ENCODE assay signal across 8 mouse cellular contexts in genomic region chr7:48928364-48928763, GRCm38 (mm10). TPM values are rescaled to one million over a fixed set of nuclear protein-coding genes. Genes with fewer than 3 reads are reported as not detected.
DNase-seq lines count a peak whose midpoint lies in the region; ATAC-seq lines count a peak whose summit lies in the region.

No protein-coding gene starts in this region.

- no peak overlapping the region for H3K9ac ChIP-seq in embryonic facial prominence, embryonic 11.5 days (replicated peaks; ENCODE audit: low read length)
- no peak overlapping the region for H3K9ac ChIP-seq in hindbrain, embryonic 14.5 days
- H3K9ac ChIP-seq in midbrain, embryonic 16.5 days (ENCODE audit: low read depth, low read length), result no peak overlapping the region

- no peaks in the 10 kb centered on the region for H3K9me3 ChIP-seq in embryonic facial prominence, embryonic 11.5 days (replicated peaks; ENCODE audit: control insufficient read depth, low read length)
- no peaks in the 10 kb centered on the region for H3K9me3 ChIP-seq in hindbrain, embryonic 14.5 days (ENCODE audit: control insufficient read depth, low read length)
- H3K9me3 ChIP-seq in midbrain, embryonic 16.5 days (replicated peaks; ENCODE audit: control insufficient read depth, low read length, poor library complexity, severe bottlenecking), result no peaks in the 10 kb centered on the region

- H3K36me3 ChIP-seq in embryonic facial prominence, embryonic 11.5 days (replicated peaks; ENCODE audit: control insufficient read depth, insufficient read depth, low read depth, low read length), result no peaks in the 10 kb centered on the region
- no peaks in the 10 kb centered on the region for H3K36me3 ChIP-seq in hindbrain, embryonic 14.5 days (replicated peaks; ENCODE audit: control insufficient read depth, insufficient read depth)
- no peaks in the 10 kb centered on the region for H3K36me3 ChIP-seq in midbrain, embryonic 16.5 days (ENCODE audit: control insufficient read depth, insufficient read depth, low read length)

- intact Hi-C loops in gastrocnemius, postnatal 14 days (cut with DNase I; ENCODE audit: low total_unique reads), result loop anchor here (10.0 kb wide), 1 partner anchor 186 kb away; no protein-coding TSS in a partner anchor
- intact Hi-C loops in left cerebral cortex, postnatal 14 days (cut with DNase I), result loop anchor here (1.0 kb wide), 1 partner anchor 193 kb away; no protein-coding TSS in a partner anchor

- H3K4me3 ChIP-seq in embryonic facial prominence, embryonic 11.5 days (ENCODE audit: low read depth, low read length), result no peak overlapping the region
- no peak overlapping the region for H3K4me3 ChIP-seq in hindbrain, embryonic 14.5 days (replicated peaks; ENCODE audit: low read length)
- H3K4me3 ChIP-seq in midbrain, embryonic 16.5 days (ENCODE audit: low read depth, low read length), result no peak overlapping the region

- DNase-seq in gastrocnemius, postnatal 14 days, result peak; percentile 46
- DNase-seq in gastrocnemius, adult 18-20 months (ENCODE audit: low spot score), result no peak
- peak; percentile 80 for DNase-seq in adrenal gland, postnatal 25 days
- peak; percentile 61 for DNase-seq in embryonic facial prominence, embryonic 11.5 days (ENCODE audit: low spot score)
- peak; percentile 54 for DNase-seq in hindbrain, embryonic 14.5 days (ENCODE audit: low spot score)
- peak; percentile 58 to 67 for DNase-seq in left cerebral cortex, postnatal 14 days (ENCODE audit: low spot score in 2 of 2)
- DNase-seq in spleen, postnatal 4 days (ENCODE audit: low spot score in 2 of 2), result peak; percentile 57 to 84

- no peak overlapping the region for H3K27ac ChIP-seq in embryonic facial prominence, embryonic 11.5 days (replicated peaks; ENCODE audit: low read depth, low read length)
- H3K27ac ChIP-seq in hindbrain, embryonic 14.5 days, result no peak overlapping the region
- no peak overlapping the region for H3K27ac ChIP-seq in midbrain, embryonic 16.5 days (ENCODE audit: low read length)

- ATAC-seq in embryonic facial prominence, embryonic 11.5 days (replicated peaks; ENCODE audit: insufficient number of reproducible peaks, low FRiP score, low TSS enrichment, low read depth), result no peak; the same call in 1 of the 2 replicates
- 0 out of 2 replicates have a peak, but pooled peaks have one; percentile 25 for ATAC-seq in hindbrain, embryonic 14.5 days (ENCODE audit: low FRiP score)
- ATAC-seq in midbrain, embryonic 16.5 days, result 0 out of 2 replicates have a peak, but pooled peaks have one; percentile 36

- no peaks in the 10 kb centered on the region for H3K27me3 ChIP-seq in embryonic facial prominence, embryonic 11.5 days (ENCODE audit: control insufficient read depth, insufficient read depth, low read length)
- no peaks in the 10 kb centered on the region for H3K27me3 ChIP-seq in hindbrain, embryonic 14.5 days (ENCODE audit: control insufficient read depth, insufficient read depth, low read length)
- H3K27me3 ChIP-seq in midbrain, embryonic 16.5 days (ENCODE audit: control insufficient read depth, insufficient read depth, low read depth, low read length), result no peaks in the 10 kb centered on the region

- H3K4me1 ChIP-seq in embryonic facial prominence, embryonic 11.5 days (ENCODE audit: control insufficient read depth, insufficient read depth, low read length), result no peaks in the 10 kb centered on the region
- no peaks in the 10 kb centered on the region for H3K4me1 ChIP-seq in hindbrain, embryonic 14.5 days (replicated peaks; ENCODE audit: control insufficient read depth, insufficient read depth, low read length)
- 0 out of 2 replicates have a peak, but pooled peaks cover 3% of the 10 kb centered on the region for H3K4me1 ChIP-seq in midbrain, embryonic 16.5 days (ENCODE audit: control insufficient read depth, insufficient read depth, low read length)

- H3K4me2 ChIP-seq in embryonic facial prominence, embryonic 11.5 days (ENCODE audit: low read depth, low read length), result no peak overlapping the region
- no peak overlapping the region for H3K4me2 ChIP-seq in hindbrain, embryonic 14.5 days (replicated peaks)
- no peak overlapping the region for H3K4me2 ChIP-seq in midbrain, embryonic 16.5 days (ENCODE audit: low read length)

- WGBS in embryonic facial prominence, embryonic 11.5 days, result 16% methylated on average over 3 of the region's 3 CpGs
- 3% methylated on average over 3 of the region's 3 CpGs for WGBS in hindbrain, embryonic 14.5 days
- 16% methylated on average over 3 of the region's 3 CpGs for WGBS in midbrain, embryonic 16.5 days

RNA-seq across cellular contexts. Expression of gene Nav2, which starts 19.8 kb away (rescaled TPM):
- total RNA-seq in gastrocnemius, postnatal 14 days (2021), result 10 to 100 TPM; 26.2 to 39.3 TPM
- total RNA-seq in gastrocnemius, adult 18-20 months (2021), result 10 to 100 TPM; 35.3 to 35.4 TPM
- total RNA-seq in adrenal gland, postnatal 25 days (2021), result 9.8 and 11.6 TPM in 2 replicates
- polyA plus RNA-seq in embryonic facial prominence, embryonic 11.5 days (2014; fragmentation: Nextera tagmentation; extraction: Ambion mirVana), result 7.3 and 8.0 TPM in 2 replicates
- polyA plus RNA-seq in hindbrain, embryonic 14.5 days (2014; fragmentation: Nextera tagmentation; extraction: Ambion mirVana), result 19.5 and 28.2 TPM in 2 replicates
- 100 to 1,000 TPM in 1 of 2 experiments, 10 to 100 TPM in 1; 94.6 to 122 TPM for total RNA-seq in left cerebral cortex, postnatal 14 days (2021)
- 21.5 and 23.6 TPM in 2 replicates for polyA plus RNA-seq in midbrain, embryonic 16.5 days (2015; fragmentation: Nextera tagmentation; extraction: Ambion mirVana)

RNA-seq across cellular contexts. Expression of gene E2f8, which starts 47.0 kb away (rescaled TPM):
- total RNA-seq in gastrocnemius, postnatal 14 days (2021), result 1 to 10 TPM; 1.6 to 2.0 TPM
- total RNA-seq in gastrocnemius, adult 18-20 months (2021), result under 1 TPM; 0.71 TPM
- 3.6 and 4.5 TPM in 2 replicates for total RNA-seq in adrenal gland, postnatal 25 days (2021)
- polyA plus RNA-seq in embryonic facial prominence, embryonic 11.5 days (2014; fragmentation: Nextera tagmentation; extraction: Ambion mirVana), result 12.4 and 13.6 TPM in 2 replicates
- 2.4 and 2.7 TPM in 2 replicates for polyA plus RNA-seq in hindbrain, embryonic 14.5 days (2014; fragmentation: Nextera tagmentation; extraction: Ambion mirVana)
- under 1 TPM; 0.70 to 0.87 TPM for total RNA-seq in left cerebral cortex, postnatal 14 days (2021)
- polyA plus RNA-seq in midbrain, embryonic 16.5 days (2015; fragmentation: Nextera tagmentation; extraction: Ambion mirVana), result 1.5 and 1.7 TPM in 2 replicates
